Mouse (Mus musculus) Muller cell, postnatal 12 days (primary cell): ENCODE measurements around the gene Slc2a4.

Experiments used
- DNase-seq: peaks from one replicate; pipeline ENCODE4 v3.0.0-alpha.2; 2015; ENCODE audit errors: inconsistent ontology term

The Slc2a4 gene

DNA sequence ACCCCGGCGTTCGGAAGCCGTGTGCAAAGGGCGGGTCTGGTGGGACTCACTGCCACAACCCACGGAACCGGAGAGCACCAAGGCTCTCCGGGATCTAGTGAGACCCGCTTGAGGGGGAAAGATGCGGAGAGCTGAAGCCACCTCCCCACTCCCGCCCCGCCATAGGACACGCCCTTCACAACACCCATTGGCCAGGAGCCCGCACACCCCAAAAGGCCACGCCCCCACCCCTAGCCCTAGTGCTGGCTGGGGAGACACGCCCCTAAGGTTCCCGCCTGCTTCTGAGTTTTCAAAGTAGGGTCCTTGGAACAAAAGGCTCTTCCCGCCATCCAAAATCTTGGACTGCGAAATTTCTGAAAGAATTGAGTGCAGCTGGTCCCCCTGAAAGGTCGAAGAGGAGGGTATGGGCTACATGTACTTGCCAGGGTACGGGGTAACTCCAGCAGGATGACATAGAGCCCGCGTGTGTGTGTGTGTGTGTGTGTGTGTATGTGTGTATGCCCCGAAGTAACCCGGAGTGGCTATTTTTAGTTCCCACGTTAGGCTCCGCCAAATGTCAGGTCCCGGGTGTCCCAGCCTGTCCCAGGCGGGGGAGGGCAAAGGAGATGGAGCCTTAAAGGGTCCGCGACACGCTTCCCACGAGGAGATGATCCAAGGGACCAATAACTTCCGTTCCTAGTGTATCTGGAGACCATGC lies at the start of gene Slc2a4:
TSS of gene Slc2a4 (minus strand) at position 123 of the 697 bp plus-strand sequence.
- peak; percentile 94 for DNase-seq

DNA sequence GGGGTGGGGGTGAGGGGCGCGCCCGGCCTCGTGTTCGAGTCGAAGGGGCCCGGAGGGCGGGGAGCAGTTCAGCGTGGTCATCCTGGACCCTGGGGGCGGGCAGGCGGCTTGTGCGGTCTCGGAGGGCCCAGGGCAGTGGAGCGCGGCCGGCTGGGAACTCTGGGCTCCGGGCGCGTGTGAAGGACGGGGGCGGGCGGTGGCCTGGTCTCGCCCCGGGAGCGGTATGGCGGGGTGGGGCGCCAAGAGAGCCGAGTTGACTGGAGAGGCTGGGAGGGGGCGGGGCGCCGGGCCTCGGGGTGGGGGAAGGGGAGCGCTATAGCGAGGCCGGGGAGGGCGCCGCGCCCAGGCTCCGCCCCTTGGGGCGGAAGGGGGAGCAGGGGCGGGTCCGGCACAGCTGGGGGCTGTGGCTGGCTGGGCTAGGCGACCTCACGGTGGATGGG lies 49.1 kb upstream of the Slc2a4 start:
- peak; percentile 94 for DNase-seq

DNA sequence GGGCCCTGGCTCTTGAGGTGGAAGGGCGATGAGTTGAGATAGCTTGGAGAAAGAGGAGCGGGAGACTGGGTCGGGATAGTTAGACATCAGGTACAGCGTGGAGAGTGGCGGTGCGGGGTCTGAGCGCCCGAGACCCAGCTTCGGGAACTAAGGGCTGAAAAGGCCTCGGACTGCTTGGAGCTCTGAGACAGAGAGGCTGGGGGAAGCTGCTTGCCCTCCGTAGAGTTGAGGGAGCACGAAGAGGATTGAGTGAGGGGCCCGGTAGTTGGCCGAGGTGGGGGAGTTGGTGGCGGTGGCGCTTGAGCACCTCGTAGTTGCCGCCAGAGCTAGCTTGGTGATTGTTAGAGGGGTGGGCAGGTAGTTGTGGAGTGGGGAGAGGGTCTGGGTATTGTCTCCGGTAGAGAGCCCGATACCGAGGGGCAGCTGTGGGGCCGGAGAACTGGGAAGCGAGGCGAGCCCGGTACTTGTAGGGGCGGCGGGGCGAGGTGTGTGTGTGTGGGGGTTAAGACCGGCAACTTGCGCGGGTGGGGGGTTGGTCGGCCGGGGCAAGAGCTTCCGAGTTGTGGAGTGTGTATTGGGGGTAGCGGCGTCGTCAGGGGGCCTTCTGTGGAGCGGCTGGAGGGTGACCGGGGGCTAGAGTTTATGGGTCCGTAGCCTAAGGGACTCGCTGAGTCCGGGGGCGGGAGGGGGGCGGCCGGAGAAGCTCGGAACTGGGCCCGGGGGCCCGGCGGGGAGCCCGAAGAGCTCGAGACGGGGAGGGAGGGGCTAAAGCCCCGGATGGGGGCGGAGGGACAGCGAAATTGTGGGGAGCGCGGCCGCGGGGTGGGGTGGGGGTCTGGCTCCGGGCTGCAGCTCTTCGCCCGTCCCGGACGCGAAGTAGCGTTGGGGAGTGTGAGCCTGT lies 48.4 kb upstream of the Slc2a4 start:
- peak; percentile 88 for DNase-seq

DNA sequence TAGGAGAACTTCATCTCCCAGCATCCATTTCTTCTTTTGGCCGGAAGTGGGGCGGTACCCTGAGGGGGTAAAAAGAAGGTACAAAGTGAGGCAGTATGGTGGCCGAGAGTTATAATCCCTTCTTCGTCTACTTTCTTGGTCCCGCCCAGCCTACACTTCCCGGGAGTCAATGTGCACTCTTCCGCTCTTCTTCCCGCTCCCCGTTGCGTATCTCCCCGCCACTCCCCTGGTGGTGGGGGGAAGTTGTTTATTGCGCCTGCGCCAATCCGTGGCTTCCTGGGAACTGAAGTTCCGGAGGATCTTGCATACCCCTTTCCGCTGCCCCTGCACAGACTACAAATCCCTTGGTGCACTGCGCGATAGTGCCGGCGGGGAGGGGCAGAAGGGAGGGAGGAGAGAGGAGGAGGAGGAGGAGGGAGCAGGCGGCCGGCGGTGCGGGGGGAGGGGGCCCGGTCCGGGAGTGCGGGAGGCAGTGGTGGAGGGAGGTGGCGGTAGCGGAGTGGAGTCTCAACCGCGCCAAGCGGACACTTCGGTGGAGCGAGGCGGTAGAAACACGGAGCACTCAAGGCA lies 47.5 kb upstream of the Slc2a4 start, which contains the start of gene Phf23:
TSS of gene Phf23 (plus strand) at position 387 of the 570 bp plus-strand sequence.
- DNase-seq = peak; percentile 99

DNA sequence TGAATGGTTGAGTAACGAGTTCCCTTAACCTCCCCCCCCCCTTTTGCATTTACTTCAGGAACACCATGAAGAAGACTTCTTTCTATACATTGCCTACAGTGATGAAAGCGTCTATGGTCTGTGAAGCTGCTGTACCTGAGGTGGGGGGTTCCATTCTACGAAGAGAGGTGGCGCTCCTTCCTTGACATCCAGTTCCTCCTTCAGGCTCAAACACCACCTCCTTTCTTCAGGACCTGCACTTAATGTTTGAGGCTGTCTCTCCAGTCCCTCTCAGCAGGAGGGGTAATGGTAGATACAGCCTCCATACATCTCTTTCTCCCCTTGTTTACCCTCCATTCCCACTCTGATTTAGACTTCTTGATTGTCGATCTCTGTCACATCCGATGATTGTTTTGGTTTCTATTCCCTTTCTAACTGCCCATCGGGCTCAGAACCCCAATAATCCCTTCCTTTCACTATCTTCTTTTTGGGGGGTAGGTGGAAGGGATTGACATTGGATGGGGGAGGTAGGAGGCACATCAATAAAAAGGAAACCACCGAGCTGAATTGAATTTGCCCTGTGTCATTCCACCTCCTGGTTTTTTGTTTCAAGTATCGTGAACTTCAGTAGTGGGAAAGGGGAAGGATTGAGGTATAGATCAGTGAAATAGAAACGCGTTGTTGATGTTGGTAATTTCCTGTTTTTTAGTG lies 46.6 kb upstream of the Slc2a4 start:
- DNase-seq = no peak

DNA sequence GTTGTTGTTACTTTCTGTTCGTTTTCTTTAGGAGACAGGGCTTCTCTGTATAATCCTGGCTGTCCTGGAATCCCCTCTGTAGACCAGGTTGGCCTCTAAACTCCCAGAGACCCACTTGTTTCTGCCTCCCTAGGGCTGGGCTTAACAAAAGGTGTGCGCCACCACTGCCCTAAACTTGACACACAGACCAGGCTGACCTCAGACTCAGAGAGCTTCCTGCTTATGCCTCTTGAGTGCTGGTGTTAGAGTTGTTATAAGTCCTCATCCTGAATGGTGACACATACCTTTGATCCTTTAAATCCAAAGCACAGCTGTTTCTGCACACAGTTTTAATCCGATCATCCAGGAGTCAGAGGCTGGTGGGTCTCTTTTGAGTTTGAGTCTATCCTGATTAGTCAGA lies 44.9 kb upstream of the Slc2a4 start:
- DNase-seq = no peak

DNA sequence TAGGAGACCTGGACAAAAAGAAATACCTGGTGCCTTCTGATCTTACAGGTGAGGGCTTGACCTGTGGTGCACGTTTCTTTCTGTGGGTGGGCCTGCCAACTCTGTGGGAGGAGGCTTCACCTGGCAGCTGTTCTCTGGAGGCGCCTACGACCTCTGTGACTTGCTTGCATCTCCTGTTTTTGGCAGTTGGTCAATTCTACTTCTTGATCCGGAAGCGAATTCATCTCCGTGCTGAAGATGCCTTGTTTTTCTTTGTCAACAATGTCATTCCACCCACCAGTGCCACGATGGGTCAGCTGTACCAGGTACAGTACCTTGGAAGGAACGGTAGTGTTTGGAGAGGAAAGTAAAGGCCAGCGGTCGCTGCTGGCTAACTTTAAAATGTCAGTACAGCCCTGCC lies 44.4 kb upstream of the Slc2a4 start:
- no peak for DNase-seq

DNA sequence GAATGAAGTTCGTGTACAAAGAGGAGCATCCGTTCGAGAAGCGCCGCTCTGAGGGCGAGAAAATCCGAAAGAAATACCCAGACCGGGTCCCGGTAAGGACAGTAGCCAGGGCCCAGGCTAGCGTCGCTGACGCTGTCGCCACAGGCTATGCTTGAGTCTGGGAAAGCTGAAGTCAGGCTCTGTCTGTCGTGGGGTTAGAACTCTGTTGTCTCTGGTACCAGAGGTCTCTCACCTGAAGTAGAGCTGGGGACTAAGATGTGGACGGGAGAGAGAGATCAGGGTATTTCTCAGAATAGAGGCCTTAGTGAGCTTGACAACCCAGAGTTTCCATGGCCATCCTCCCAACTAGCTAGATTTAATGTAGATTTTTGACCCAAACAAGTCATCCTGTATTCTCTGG lies 43.7 kb upstream of the Slc2a4 start:
- no peak for DNase-seq

DNA sequence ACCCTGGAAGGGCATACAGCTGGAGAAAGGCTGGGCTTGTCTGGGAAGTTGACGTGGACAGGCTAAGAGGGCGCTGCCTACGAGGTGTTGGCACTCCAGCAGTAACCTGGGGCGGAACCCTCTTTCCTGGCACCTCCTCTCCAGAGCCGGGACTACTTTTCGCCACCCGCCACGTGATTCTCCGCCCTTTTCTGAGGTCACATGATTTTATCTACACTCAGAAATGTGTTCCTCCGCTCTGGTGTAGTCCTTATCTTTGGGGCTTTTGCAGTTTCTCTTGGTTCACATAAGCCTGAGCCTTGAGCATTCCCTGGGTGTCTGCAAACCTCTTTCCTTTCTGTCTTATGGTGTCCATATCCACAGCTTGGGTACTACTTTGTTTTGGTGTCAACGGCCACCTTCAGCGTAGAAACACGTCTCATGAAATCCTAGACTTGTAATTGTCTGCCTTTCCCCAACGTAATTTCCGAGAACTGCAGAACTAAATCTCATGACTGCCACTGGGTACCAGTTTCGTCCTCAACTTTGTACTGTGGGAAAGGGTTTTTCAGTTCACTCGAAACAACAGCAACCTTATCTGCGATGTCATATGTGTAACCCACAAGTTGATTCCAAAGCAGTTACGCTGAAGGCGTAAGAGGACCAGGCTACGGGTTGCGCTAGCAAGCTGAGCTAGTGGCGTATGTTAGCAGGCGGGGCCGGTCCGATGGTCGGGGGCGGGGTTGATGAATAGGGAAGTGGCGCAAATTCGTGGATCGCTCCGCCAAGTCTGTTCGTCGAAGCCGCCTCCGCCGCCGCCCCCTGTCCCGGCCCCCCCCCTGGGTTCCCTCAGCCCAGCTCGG lies 43.1 kb upstream of the Slc2a4 start, which contains the start of gene Gabarap:
TSS of gene Gabarap (plus strand) at position 294 of the 842 bp plus-strand sequence.
- DNase-seq = peak; percentile 98

DNA sequence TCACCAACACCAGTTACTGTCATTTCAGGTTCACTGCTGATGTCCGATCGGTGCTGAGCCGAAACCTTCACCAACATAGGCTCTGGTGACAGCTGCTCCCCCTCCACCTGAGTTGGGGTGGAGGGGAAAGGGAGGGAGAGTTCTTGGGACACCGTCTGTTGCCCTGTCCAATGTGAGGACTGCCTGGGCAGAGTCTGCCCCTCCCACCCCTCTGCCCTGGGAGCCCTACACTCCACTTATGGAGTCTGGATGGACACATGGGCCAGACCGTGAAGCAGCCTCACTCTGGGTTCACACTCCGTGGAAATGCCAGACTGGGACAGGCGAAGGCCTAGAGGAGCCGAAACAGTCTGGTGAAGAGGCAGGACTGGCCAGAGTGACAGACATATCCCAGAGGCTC lies 42.0 kb upstream of the Slc2a4 start:
- DNase-seq = no peak

DNA sequence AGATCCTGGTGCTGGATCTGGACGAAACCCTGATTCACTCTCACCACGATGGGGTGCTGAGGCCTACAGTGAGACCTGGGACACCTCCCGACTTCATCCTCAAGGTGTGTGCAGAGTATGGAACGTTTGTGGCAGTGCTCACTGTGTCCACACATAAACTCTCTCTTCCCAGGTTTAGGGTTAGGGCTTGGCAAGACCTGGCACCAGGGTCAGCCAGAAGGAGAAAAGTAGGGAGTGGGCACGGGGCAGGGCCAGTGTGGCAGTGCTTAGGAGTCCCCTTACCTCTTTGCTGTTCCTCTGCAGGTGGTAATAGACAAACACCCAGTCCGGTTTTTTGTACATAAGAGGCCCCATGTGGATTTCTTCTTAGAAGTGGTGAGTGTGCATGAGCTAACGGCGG lies 36.4 kb upstream of the Slc2a4 start:
- DNase-seq = no peak

DNA sequence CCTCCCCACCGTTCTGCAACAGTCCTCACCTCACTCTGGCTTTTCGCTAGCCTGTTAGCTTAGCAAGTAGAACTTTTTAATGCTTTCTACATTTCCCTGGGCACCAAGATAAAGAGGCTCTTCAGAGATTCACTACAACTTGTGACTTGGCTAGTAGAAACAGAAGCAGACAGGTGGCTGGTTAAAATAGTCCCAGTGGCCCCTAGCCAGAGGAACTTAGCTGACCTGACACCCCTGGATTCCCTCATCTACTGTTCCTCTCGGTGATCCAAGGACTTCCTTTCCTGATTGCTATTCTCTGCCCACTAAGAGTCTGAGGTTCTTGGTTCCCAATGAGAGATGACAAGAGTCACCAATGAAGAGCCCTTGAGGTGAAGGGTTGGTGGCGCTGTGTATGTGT lies 35.4 kb upstream of the Slc2a4 start:
- no peak for DNase-seq

DNA sequence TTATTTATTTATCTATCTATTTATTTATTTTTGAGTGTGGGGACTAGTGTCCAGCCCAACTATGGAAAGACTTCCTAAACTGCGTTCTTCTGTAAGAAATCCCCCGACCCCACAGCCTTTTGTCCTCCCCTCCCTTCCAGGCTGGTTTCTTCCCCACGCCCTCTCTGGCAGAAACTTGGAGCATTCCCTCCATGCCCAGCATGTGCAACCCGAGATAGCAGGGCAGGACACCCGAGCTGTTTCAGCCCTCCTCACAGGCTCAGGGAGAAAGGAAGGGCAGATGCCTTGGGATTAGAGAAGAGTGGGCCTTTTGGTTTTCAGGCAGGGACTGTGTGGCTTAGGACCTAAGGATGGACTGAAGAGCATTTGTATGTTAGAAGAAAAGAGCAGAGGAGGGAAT lies 34.9 kb upstream of the Slc2a4 start:
- DNase-seq = no peak

DNA sequence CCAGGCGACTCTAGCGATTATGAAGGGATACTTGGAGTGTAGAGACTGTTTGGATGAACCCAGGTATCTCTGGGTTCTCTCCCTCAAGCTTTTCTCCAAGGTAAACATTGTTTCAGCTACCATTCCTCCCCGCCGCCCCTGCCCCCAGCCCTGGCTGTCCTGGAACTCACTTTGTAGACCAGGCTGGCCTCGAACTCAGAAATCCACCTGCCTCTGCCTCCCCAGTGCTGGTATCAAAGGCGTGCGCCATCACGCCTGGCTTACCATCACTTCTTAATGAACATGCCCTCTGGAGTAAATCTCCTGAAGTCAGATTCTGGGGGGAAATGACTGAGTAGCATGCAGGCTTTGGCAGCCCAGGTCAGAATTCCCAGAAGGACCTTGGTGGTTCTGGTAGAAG lies 34.2 kb upstream of the Slc2a4 start, which contains the start of gene Elp5:
TSS of gene Elp5 (minus strand) at position 293 of the 400 bp plus-strand sequence.
- DNase-seq = no peak

DNA sequence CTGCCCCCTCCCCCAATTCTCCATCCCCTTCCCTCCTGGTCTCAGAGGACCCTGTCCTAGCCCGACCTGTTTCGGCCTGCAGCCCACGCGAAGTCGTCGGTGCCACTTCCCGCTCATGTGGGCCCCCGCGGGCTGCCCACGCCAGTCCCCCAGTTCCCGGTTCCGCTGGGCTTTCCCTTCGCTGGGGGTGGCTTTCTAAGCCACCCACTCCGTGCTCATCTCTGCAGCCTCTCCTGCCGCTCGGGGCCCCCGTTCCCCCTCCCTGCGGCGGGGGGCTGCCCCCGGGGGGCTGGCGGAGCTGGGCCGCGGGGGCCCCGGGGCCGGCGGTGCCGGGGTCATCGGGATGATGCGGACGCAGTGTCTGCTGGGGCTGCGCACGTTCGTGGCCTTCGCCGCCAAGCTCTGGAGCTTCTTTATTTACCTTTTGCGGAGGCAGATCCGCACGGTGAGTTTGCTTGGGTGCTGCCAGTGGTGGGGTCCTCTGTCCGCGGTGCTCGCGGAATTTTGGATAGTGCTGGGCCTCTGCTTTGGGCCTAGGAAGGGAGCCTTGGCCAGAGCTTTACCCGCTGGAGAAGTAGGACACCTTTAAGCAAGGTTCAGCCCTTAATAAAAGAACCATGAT lies 33.3 kb upstream of the Slc2a4 start, which contains the start of gene Ctdnep1:
TSS of gene Ctdnep1 (plus strand) at position 16 of the 622 bp plus-strand sequence.
- DNase-seq = peak; percentile 27

DNA sequence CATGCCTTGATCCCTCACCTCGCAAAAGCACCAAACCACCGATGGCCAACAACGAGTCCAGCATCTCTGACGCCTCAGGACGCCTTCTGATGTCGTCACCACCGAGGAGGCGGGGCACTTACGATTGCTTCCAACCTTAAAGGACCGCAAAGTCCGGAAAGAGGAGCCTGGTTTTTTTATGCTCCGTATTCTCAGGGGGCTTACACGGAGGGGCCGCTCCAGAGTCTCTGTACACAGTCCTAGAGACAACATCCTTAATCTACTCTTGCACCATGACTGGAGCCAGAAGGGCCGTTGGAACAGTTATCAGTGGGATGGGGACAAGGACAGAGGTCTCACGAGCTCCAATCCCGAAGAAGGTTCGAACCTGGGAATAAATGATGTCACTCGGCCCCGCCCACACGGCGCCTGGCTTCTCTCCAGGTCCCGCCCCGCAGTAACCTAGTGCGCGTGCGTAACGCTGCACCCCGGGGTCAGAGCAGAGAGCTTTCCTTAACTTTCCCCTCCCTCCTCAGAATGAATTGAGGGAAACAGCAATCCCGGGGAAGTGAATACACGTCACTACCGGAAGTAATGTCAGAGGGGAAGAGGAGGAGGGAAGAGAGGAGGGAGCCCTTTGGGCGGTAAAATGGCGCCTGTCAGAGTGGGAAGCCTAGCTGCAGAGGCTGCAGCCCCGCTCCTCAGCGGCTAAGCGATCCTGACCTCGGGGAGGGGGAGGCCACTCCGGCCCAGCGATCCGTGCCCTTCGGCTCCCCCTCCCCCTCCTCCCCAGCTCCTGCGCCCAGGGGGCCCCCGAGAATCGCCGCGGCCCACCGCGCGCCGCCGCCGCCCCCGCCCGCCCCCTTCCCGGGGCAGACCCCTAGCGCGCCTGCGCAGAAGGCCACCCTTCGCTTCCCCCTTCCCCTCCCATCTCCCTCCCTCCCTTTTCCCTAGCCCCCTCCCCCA lies 32.5 kb upstream of the Slc2a4 start:
- DNase-seq = peak; percentile 100

DNA sequence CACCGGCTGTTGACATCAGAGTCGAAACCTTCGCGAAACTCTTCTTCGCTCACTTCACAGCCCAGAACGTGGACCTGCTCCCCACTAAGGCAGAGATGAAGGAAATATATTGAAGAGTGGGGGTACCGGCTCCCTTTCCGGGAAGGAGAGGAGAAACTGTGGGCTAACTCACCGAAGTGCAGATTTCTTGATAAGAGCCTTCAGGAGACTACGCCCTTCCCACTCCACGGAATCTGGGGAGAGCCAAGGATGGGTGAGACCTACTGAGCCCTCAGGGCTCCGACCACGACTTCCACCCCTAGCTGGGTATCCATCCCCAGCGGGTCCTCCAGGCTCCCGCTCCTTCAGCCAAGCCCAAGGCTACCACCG lies 31.8 kb upstream of the Slc2a4 start:
- no peak for DNase-seq

DNA sequence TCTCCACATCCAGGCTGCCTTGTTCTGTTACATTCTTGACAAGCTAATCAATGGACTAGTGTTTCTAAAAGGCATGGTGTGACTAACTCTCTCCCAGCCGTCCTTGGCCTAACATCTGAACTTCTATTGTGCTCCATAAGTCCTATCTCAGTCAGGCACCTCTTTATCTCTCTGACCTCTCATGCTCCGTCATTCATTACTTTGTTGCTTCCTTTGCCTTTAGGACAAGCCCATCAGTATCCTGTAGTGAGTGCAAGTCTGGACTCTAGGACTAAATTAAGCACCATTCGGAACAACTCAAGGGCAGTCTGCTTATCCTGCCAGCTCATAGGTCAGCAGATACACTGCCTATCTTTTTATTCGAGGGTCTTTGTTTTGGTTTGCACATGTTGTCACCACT lies 28.3 kb upstream of the Slc2a4 start:
- no peak for DNase-seq

DNA sequence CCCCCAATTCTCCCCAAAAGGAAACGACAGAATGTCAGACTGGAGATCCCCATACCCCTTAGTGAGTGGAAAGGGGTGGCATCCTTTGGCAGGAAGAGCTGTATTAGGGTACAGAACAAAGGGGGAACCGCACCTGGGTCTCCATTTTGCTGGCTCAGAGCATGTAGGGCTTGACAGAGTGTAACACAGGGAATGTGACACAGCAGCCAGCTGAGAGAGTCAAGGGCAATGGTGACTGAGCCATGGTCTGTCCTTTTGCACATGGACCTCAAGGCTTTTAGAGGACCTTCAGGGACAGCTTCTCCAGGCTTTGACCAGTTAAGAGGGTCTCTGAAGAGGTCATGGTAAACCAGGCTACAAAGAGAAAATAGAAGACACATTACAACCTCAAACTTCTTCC lies 26.9 kb upstream of the Slc2a4 start:
- DNase-seq = no peak
